Mouse (Mus musculus) skeletal muscle tissue, adult 2 months (tissue): Measurements from ENCODE around the gene Tmem229a.

Experiments used
- DNase-seq: peaks from one replicate; pipeline ENCODE4 v3.0.0-alpha.2; 2012; ENCODE audit warnings: low read depth, low spot score

Tmem229a gene

GRCm38 (mm10) chr6:24955946-24956585, at the start of gene Tmem229a:
Tmem229a (minus strand) TSS chr6:24956297.
- peak; percentile 10 for DNase-seq

DNA sequence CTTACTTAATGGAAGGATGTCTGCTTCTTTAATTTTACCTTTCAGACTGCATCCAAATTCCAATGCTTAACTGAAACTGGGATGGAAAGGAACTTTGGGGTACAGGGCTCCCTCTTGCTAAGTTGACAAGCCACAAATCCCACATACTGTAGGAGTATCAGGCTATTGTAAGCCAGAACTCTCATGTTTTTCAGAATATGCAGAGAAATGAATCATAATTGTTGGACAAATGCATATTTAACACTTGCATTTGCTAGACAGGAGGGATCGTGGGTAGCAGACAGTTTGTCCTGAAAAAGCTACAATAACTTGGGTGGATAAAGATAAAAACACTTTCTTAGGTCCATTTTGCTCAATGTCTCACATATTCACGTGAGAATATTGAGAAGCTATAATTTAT, 37.7 kb upstream of the Tmem229a start:
- DNase-seq = no peak

DNA sequence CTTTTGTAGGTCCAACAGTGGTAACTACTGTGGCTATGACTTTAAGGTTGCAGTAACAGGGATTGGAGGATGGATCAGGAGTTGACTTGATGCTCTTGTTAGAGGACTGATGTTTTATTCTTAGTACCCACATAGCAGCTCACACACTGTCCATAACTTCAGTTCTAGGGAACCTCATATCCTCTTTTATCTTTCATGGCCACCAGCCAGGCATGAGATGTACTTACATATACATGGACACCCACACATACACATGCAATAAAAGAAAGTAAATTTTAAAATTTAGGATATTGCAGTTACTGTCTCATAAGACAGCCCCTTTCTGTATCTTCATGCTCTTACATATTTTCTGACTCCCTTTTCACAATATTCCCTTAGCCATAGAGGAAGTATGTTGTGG, 33.7 kb upstream of the Tmem229a start:
- DNase-seq = no peak

DNA sequence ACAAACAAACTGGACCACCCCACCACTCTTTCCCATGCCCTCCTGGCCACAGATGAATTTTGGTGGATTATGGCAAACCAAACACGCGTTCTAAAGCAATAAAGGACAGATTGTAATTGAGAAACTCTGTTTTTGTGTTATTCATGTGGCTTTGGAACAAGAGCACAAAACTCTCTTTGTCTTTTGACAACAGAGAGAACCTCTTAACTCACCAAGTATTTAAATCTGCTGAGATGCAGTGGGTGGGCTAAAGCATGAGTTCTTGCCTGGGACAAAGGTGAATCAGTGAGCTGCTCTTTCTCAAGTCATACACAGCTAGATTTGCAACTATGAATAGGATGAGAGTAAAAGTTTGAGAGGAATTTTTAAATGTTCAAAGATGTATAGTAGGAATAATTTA, 20.1 kb upstream of the Tmem229a start:
- no peak for DNase-seq

- DNase-seq = no peak
Observed at GRCm38 (mm10) chr6:24968471-24969223, 12.6 kb upstream of the Tmem229a start.

- no peak for DNase-seq
Observed at GRCm38 (mm10) chr6:24967726-24968125, 11.6 kb upstream of the Tmem229a start.

- DNase-seq = no peak
Observed at GRCm38 (mm10) chr6:24966010-24966682, 10.0 kb upstream of the Tmem229a start.

DNA sequence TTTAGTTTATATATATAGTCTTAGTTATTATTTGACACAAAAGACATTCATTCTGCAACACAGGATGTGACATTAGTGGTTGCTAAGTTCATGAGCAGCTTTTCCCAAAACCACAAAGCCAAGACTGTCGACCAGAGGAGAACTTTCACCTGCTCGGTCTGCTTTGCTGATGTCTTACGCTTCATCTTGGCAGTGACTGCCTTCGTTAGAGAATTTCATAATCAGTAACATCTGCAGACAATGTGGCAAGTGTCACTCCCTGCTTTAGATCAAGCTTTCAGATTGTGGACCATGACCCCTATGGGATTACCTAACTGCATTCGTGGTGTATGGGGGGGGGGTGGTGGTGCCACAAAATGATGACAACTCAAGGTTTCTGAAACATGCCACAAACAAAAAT, 7.7 kb upstream of the Tmem229a start:
- DNase-seq = no peak

DNA sequence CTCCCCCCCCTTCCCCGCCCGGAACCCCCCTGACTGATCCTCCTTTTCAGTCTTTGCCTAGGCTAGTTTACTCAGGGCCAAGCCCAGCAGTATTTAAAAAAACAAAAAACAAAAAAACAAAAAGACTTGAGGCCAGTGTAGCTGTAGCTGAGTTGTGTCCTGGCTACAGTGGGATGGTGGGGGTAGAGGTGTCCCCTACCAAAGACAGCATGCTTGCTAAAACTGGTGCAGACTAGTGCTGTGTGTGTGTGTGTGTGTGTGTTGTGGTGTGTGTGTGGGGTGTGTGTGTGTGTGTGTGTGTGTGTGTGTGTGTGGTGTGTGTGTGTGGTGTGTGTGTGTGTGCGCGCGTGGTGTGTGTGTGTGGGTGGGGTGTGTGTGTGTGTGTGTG, 483 bp upstream of the Tmem229a start:
- no peak for DNase-seq

- DNase-seq = no peak
Observed at GRCm38 (mm10) chr6:24955131-24955945, 759 bp downstream of the Tmem229a start.

- no peak for DNase-seq
Observed at GRCm38 (mm10) chr6:24954126-24954525, 2.0 kb downstream of the Tmem229a start.

DNA sequence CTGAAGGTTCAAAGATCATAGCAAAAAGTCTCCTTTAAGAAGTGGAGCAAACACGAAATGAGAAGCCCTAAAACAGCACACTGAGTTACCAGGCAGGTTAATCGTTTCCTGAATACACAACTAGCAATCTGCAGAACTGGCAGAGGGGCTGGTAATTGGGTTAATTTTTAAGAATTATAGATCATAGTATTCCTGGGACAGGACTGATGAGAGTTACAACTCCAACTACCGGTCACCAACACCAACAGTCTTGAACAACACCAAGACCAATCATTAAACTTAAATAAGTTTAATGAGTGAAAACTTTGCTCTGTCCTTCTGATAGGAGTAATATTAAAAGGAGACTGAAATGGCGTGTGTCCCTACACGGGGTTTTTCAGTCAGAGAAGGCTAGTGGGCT, 3.8 kb downstream of the Tmem229a start:
- DNase-seq = no peak

DNA sequence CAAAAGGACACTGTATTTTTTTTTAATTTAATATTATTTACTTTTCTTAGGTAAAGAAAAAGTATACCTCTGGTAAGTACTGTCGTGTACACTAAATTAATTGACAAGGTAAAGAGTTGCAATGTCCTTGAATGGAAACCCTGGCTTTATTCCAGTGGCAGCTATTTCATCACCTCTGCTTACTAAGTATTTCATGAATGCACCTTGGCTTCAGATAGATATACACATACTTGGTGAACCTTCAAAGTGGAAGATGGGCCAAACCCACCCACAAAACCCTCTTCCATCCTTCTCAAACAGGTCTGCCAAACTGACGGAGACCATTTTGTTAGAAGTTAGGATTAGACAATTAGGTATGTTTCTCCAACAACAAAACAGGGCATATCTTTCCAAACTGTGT, 5.4 kb downstream of the Tmem229a start:
- no peak for DNase-seq

DNA sequence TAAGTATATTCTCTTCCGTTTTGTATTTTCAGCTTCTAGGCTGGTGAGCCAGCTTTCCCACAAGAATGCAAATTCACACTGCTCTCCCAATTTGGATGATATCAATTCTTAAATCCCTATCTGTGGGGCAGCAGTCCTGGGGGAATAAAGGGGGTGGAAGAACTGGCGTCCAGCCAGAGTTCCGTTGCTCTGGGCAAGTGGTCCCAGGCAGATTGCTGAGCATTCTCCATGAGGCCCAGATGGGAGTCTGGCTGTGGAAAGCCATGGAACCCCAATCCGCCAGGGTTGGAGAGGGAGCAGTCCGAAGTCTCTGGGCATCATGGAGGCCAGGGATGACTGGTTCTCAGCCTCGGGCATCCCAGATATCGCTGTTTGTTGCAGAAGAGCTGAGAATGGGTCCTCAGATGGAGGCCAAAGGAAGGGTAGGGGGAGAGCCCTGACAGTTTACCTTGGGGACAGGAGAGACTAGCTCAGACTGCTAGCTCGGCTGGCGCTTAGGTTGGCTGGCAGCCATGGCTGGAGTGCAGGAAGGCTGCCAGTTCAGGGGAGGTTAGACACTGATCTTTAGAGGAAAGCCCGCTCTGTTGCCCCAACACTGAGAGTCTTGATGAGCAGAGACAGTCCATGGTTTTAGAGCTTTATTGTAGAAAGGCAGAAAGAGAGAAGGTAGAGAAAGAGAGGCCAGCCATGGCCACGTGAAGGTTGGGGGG, 30.9 kb downstream of the Tmem229a start:
- DNase-seq = no peak

- DNase-seq = no peak
Observed at GRCm38 (mm10) chr6:24913591-24913990, 42.5 kb downstream of the Tmem229a start.

DNA sequence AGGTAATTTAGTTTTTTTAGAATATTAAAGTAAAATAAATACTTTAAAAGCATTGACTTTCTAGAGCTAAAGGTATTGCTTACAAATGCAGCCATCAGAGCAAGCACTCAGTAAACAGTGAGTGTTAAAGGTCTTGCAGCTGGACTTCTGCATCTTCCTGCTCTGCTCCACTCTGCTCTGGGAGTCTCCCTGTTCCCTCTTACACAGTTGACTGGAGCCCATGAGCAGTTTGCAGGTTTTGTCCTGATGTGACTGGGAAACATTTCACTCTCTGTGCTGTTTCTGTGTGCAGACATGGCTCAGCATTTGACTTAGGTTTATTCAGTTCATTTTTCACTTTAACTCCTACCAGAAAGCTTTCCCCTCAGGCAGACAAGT, 45.4 kb downstream of the Tmem229a start:
- no peak for DNase-seq

- no peak for DNase-seq
Observed at GRCm38 (mm10) chr6:24910016-24910727, 45.9 kb downstream of the Tmem229a start.

DNA sequence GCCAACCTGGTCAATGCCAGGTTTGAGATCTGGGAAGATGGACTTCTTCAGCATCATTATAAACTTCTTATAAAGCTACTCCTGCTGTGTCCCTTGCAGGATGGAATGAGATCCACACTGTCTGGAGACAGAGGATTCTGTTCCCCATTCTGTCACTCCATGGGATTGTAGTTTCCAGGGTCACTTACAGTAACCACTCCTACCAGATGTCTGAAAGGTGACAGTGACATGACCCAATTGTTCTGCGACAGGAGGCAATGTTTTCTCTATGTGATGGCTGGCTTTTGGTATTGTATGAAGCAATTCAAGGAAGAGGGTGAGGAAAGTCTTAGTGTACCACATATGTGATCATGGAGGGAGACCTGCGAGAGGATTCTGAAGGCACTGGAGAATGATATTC, 48.3 kb downstream of the Tmem229a start:
- DNase-seq = no peak

DNA sequence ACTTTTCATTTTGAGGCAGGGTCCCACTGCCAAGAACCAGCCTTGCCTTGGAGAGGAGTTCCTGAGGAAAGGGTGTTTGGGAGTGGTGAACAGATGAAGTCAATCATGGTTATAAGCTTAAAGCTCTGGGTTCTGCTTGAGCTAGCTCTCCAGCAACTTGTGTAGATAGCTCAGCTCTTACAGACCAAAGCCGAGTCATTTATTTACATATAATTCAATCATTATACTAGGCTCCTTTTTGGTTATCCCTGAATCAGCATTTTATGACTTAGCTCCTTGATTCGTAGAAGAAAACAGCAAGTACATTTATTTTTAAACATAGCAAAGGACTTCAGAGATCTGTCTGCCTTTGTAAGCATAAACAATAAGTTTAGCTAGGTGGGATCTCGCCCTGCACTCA, 51.0 kb downstream of the Tmem229a start:
- DNase-seq = no peak
